In the genomic region with DNA sequence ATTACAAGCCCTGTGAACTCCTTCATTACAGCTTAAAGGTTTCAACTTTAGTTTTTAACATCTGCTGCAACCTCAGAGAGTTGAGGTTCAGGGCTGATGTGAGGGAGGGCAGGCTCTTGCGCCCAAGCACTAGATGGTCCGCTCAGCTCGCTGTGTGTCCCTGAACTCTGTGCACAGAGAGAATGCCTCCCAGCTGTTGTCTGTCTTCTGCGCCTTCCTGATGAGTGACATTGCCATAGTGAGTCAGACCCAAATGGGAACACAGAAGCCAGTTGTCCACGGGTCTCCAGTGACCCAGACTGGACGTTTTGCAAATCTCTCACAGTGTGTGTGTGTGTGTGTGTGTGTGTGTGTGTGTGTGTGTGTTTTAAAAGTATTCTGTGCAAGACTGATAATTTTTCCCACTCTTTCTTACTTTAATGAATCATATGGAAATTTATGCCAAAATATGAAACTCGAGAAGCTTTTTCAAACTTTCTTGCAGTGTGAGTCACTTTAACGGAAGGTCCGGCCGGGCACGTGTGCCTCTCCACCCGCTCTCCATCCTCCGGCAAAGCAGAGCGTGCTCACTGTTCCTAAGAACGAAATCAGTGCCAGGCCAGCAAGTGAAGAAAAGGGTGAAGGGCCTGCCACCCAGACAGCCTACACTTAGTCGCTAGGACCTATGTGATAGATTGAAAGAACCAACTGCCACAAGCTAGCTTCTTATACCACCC, we compare ENCODE assay signal across 10 mouse cellular contexts.
DNase-seq lines count a peak whose midpoint lies in the region; ATAC-seq lines count a peak whose summit lies in the region.
"Had no signal": no experiment of that assay in that cellular context is flagged by ENCODE, and none has a peak within 500 bp of the region (broad histone marks: within the 10 kb centered on the region; RNA-seq: fewer than 3 reads in every experiment).

No protein-coding gene starts in this region.

- no peaks in the 10 kb centered on the region; the same call in 1 of the 2 replicates for H3K27me3 ChIP-seq in heart, embryonic 11.5 days (ENCODE audit: control insufficient read depth, insufficient read depth, low read length)
- H3K27me3 ChIP-seq in liver, embryonic 15.5 days, result no peaks in the 10 kb centered on the region
- H3K27me3 ChIP-seq: megakaryocyte, embryonic 14.5 days had no signal

- H3K27ac ChIP-seq in heart, embryonic 11.5 days (ENCODE audit: low read depth, low read length), result peak overlapping the region; percentile 57; the same call in 1 of the 2 replicates
- H3K27ac ChIP-seq in liver, embryonic 15.5 days (replicated peaks), result peak overlapping the region; percentile 33; the same call in 1 of the 2 replicates

- no peak overlapping the region for H3K4me2 ChIP-seq in heart, embryonic 11.5 days
- no peak overlapping the region; the same call in 1 of the 2 replicates for H3K4me2 ChIP-seq in liver, embryonic 15.5 days

- WGBS in heart, embryonic 11.5 days (ENCODE audit: insufficient replicate concordance), result 67% methylated on average over 16 of the region's 16 CpGs
- WGBS in liver, embryonic 15.5 days (ENCODE audit: insufficient replicate concordance), result 69% methylated on average over 16 of the region's 16 CpGs

- H3K9me3 ChIP-seq in heart, embryonic 11.5 days (replicated peaks; ENCODE audit: control insufficient read depth, low read length), result no peaks in the 10 kb centered on the region
- H3K9me3 ChIP-seq in liver, embryonic 15.5 days (replicated peaks), result no peaks in the 10 kb centered on the region

- no peaks in the 10 kb centered on the region for H3K36me3 ChIP-seq in heart, embryonic 11.5 days (ENCODE audit: control insufficient read depth, insufficient read depth, low read length)
- no peaks in the 10 kb centered on the region for H3K36me3 ChIP-seq in liver, embryonic 15.5 days (replicated peaks)

- H3K4me1 ChIP-seq in heart, embryonic 11.5 days (ENCODE audit: control insufficient read depth, insufficient read depth, low read length), result peaks cover 42% of the 10 kb centered on the region
- H3K4me1 ChIP-seq in liver, embryonic 15.5 days (replicated peaks), result peaks cover 17% of the 10 kb centered on the region; the same call in 1 of the 2 replicates

- H3K9ac ChIP-seq in heart, embryonic 11.5 days (ENCODE audit: low read depth, low read length), result no peak overlapping the region
- no peak overlapping the region for H3K9ac ChIP-seq in liver, embryonic 15.5 days

- no peak for ATAC-seq in heart, embryonic 11.5 days (replicated peaks; ENCODE audit: insufficient number of reproducible peaks, low FRiP score, low TSS enrichment)
- ATAC-seq in liver, embryonic 15.5 days (ENCODE audit: insufficient read depth), result no peak
- ATAC-seq in monocyte, adult 5-6 weeks (replicated peaks; ENCODE audit: insufficient number of reproducible peaks, low FRiP score, low TSS enrichment, poor library complexity, severe bottlenecking), result no peak

- no peak overlapping the region for H3K4me3 ChIP-seq in heart, embryonic 11.5 days (ENCODE audit: low read depth, low read length)
- no peak overlapping the region for H3K4me3 ChIP-seq in liver, embryonic 15.5 days (replicated peaks)
- H3K4me3 ChIP-seq: megakaryocyte, embryonic 14.5 days had no signal

- peak; percentile 66 for DNase-seq in 3T3-L1 (ENCODE audit: low read depth, low spot score)
- DNase-seq in NIH3T3 (ENCODE audit: low read depth), result peak; percentile 84
- no peak for DNase-seq in Muller cell, postnatal 12 days (ENCODE audit: inconsistent ontology term)
- no peak for DNase-seq in B cell, adult 2 months
- DNase-seq in ovary, postnatal 36 days (ENCODE audit: low spot score), result no peak
- DNase-seq: gastrocnemius, postnatal 10 days had no signal

Comparison
In these comparisons a context has a peak if more than half of its experiments do, and no peak if none do; other contexts are left out.
1. DNase-seq: peak in 3T3-L1 (single experiment) and NIH3T3 (single experiment); none in Muller cell, postnatal 12 days (single experiment), B cell, adult 2 months (0 of 2) and ovary, postnatal 36 days (single experiment).